Mouse (Mus musculus) heart, embryonic 14.5 days (tissue): ENCODE data around the gene Fcgr2b. TPM values are rescaled to one million over a fixed set of nuclear protein-coding genes. Genes with fewer than 3 reads are reported as not detected.

Experiments
- ATAC-seq: fragments of 200-750 bp; cut with Nextera tagmentation; 2 replicates; pipeline ENCODE4 v1.8.0; 2017; ENCODE audit warnings: low read depth, moderate TSS enrichment; ENCODE audit not compliant: insufficient number of reproducible peaks, insufficient read depth, low FRiP score
- H3K27ac ChIP-seq, 2 experiments: fragments of 200-500 bp in 1 of 2; fragments of 300-500 bp in 1 of 2; sonication (generic) in 1 of 2; replicated peaks in 1 of 2; 2 replicates each; pipeline ENCODE4 v1.5.1; 2012 to 2014; ENCODE audit warnings: low read depth in 2 of 2, low read length in 2 of 2, control low read depth in 1 of 2, mild to moderate bottlenecking in 1 of 2, mixed read lengths in 1 of 2; ENCODE audit not compliant: control insufficient read depth in 1 of 2, insufficient read depth in 1 of 2
- H3K27me3 ChIP-seq: fragments of 300-500 bp; sonication (generic); 2 replicates; pipeline ENCODE4 v1.6.1; 2014; ENCODE audit warnings: mild to moderate bottlenecking, low read length, control low read depth; ENCODE audit not compliant: control insufficient read depth, insufficient read depth
- H3K36me3 ChIP-seq: fragments of 300-500 bp; sonication (generic); 2 replicates; pipeline ENCODE4 v1.6.1; 2014; ENCODE audit warnings: mild to moderate bottlenecking, control low read depth, low read length, mixed read lengths; ENCODE audit not compliant: control insufficient read depth, insufficient read depth
- H3K4me1 ChIP-seq, 2 experiments: fragments of 200-500 bp in 1 of 2; fragments of 300-500 bp in 1 of 2; sonication (generic) in 1 of 2; 2 replicates each; pipeline ENCODE4 v1.6.1; 2012 to 2014; ENCODE audit warnings: low read length in 2 of 2, control low read depth in 1 of 2, mixed read lengths in 1 of 2; ENCODE audit not compliant: control insufficient read depth in 2 of 2, insufficient read depth in 2 of 2
- H3K4me2 ChIP-seq: fragments of 300-500 bp; sonication (generic); 2 replicates; pipeline ENCODE4 v1.6.1; 2014; ENCODE audit warnings: mild to moderate bottlenecking, low read length
- H3K4me3 ChIP-seq, 2 experiments: fragments of 200-500 bp in 1 of 2; fragments of 300-500 bp in 1 of 2; sonication (generic) in 1 of 2; 2 replicates each; pipeline ENCODE4 v1.5.1; 2012 to 2014; ENCODE audit warnings: low read length in 2 of 2, mild to moderate bottlenecking in 2 of 2, control low read depth in 1 of 2, low read depth in 1 of 2, moderate library complexity in 1 of 2; ENCODE audit not compliant: control insufficient read depth in 1 of 2, insufficient read depth in 1 of 2
- H3K9ac ChIP-seq: fragments of 300-500 bp; sonication (generic); 2 replicates; pipeline ENCODE4 v1.6.1; 2014; ENCODE audit warnings: mild to moderate bottlenecking, low read length
- H3K9me3 ChIP-seq: fragments of 300-500 bp; sonication (generic); 2 replicates; pipeline ENCODE4 v1.6.1; 2016; ENCODE audit warnings: low read length, control low read depth; ENCODE audit not compliant: control insufficient read depth
- WGBS: fragments of 180-500 bp; shearing (Covaris S2); extraction: QIAGEN DNeasy Blood & Tissue Kit; methylation state at CpG from one replicate; pipeline ENCODE4 v1.1.7; 2014; 5-methylcytosine and 5-hydroxymethylcytosine counted together
- polyA plus RNA-seq: library from polyadenylated mRNA; unstranded; fragments of >200 nt; fragmentation: Nextera tagmentation; extraction: Ambion mirVana; gene quantifications from 2 replicates; pipeline ENCODE4 v1.2.1, GENCODE M21; 2014

Fcgr2b gene
- polyA plus RNA-seq, 1 experiment from 2014 or later = 0.82 TPM

- Histone ChIP-seq H3K4me3 (no peak within 1 kb of the TSS), H3K9me3 (no peaks in the 10 kb centered on the region), H3K9ac (no peak within 1 kb of the TSS), H3K4me2 (no peak within 1 kb of the TSS), H3K36me3 (no peaks in the 10 kb centered on the region), H3K27me3 (no peaks in the 10 kb centered on the region), H3K4me1 (no peaks in the 10 kb centered on the region), H3K27ac (no peak within 1 kb of the TSS)
- no peak for ATAC-seq
- WGBS = 77% methylated on average over 3 of the region's 3 CpGs
Observed at GRCm38 (mm10) chr1:170927378-170927777, 49.0 kb downstream of the Fcgr2b start, which contains the start of gene Fcrla. Fcrla (minus strand) TSS chr1:170927583.

GRCm38 (mm10) chr1:170926941-170927340, 49.4 kb downstream of the Fcgr2b start:
- Histone ChIP-seq H3K27ac (no peak overlapping the region), H3K4me3 (no peak overlapping the region), H3K4me2 (no peak overlapping the region), H3K9ac (no peak overlapping the region), H3K9me3 (no peaks in the 10 kb centered on the region), H3K4me1 (no peaks in the 10 kb centered on the region), H3K27me3 (no peaks in the 10 kb centered on the region), H3K36me3 (no peaks in the 10 kb centered on the region)
- ATAC-seq = no peak
- 45% methylated on average over 6 of the region's 6 CpGs for WGBS

GRCm38 (mm10) chr1:170924485-170924884, 51.9 kb downstream of the Fcgr2b start:
- H3K4me1 ChIP-seq = no peaks in the 10 kb centered on the region
- no peak overlapping the region for H3K27ac ChIP-seq
- no peak overlapping the region for H3K4me2 ChIP-seq
- no peak overlapping the region for H3K4me3 ChIP-seq
- H3K9me3 ChIP-seq = no peaks in the 10 kb centered on the region
- H3K27me3 ChIP-seq = no peaks in the 10 kb centered on the region
- no peaks in the 10 kb centered on the region for H3K36me3 ChIP-seq
- no peak for ATAC-seq
- no peak overlapping the region for H3K9ac ChIP-seq
- 47% methylated on average over 6 of the region's 6 CpGs for WGBS

GRCm38 (mm10) chr1:170919308-170919707, 57.0 kb downstream of the Fcgr2b start:
- H3K27me3 ChIP-seq = no peaks in the 10 kb centered on the region
- WGBS = 92% methylated on average over 8 of the region's 8 CpGs
- H3K4me2 ChIP-seq = no peak overlapping the region
- H3K4me3 ChIP-seq = no peak overlapping the region
- no peaks in the 10 kb centered on the region for H3K36me3 ChIP-seq
- no peak overlapping the region for H3K9ac ChIP-seq
- no peaks in the 10 kb centered on the region for H3K9me3 ChIP-seq
- H3K27ac ChIP-seq = no peak overlapping the region
- ATAC-seq = no peak
- peaks cover 4 to 15% of the 10 kb centered on the region in 2 experiments for H3K4me1 ChIP-seq

- no peak overlapping the region for H3K9ac ChIP-seq
- ATAC-seq = peak; percentile 71
- no peak overlapping the region for H3K4me3 ChIP-seq
- peaks cover 6 to 15% of the 10 kb centered on the region in 2 experiments for H3K4me1 ChIP-seq
- H3K36me3 ChIP-seq = no peaks in the 10 kb centered on the region
- WGBS = 10% methylated on average over 5 of the region's 5 CpGs
- no peaks in the 10 kb centered on the region for H3K9me3 ChIP-seq
- peaks cover 14% of the 10 kb centered on the region; the same call in 1 of the 2 replicates for H3K27me3 ChIP-seq
- H3K27ac ChIP-seq = peak overlapping the region; percentile 30 to 60
- peak overlapping the region; percentile 21 for H3K4me2 ChIP-seq
Observed at GRCm38 (mm10) chr1:170915657-170916056, 60.7 kb downstream of the Fcgr2b start.

- H3K9me3 ChIP-seq = no peaks in the 10 kb centered on the region
- peaks cover 31% of the 10 kb centered on the region for H3K27me3 ChIP-seq
- WGBS = 64% methylated on average over 5 of the region's 5 CpGs
- H3K4me2 ChIP-seq = no peak within 1 kb of the TSS
- H3K4me3 ChIP-seq = no peak within 1 kb of the TSS
- H3K27ac ChIP-seq = no peak within 1 kb of the TSS
- H3K4me1 ChIP-seq = peaks cover 11 to 18% of the 10 kb centered on the region in 2 experiments
- ATAC-seq = no peak
- no peak within 1 kb of the TSS for H3K9ac ChIP-seq
- H3K36me3 ChIP-seq = no peaks in the 10 kb centered on the region
Observed at GRCm38 (mm10) chr1:170912891-170913615, 63.3 kb downstream of the Fcgr2b start, which contains the start of gene Fcrlb. Fcrlb (minus strand) TSS chr1:170912941.

- WGBS = 78% methylated on average over 11 of the region's 11 CpGs
- Histone ChIP-seq H3K27me3 (peaks cover 40% of the 10 kb centered on the region), H3K4me1 (peaks cover 12 to 18% of the 10 kb centered on the region in 2 experiments)
Observed at GRCm38 (mm10) chr1:170911907-170912660, 64.3 kb downstream of the Fcgr2b start.

More at GRCm38 (mm10) chr1:170911907-170912660, 64.3 kb downstream of the Fcgr2b start:
- Histone ChIP-seq H3K4me2 (no peak overlapping the region), H3K4me3 (no peak overlapping the region), H3K36me3 (no peaks in the 10 kb centered on the region), H3K9me3 (no peaks in the 10 kb centered on the region), H3K9ac (no peak overlapping the region), H3K27ac (no peak overlapping the region)
- ATAC-seq = no peak
